Mouse (Mus musculus): ENCODE measurements around the gene Upk1a. TPM values are rescaled to one million over a fixed set of nuclear protein-coding genes. Genes with fewer than 3 reads are reported as not detected.
A peak's percentile ranks its signal among the peaks of the same experiment; 100 is the strongest.

Gene Upk1a
- polyA plus RNA-seq, 1 experiment from 2014 or later: 0.70 TPM

DNA sequence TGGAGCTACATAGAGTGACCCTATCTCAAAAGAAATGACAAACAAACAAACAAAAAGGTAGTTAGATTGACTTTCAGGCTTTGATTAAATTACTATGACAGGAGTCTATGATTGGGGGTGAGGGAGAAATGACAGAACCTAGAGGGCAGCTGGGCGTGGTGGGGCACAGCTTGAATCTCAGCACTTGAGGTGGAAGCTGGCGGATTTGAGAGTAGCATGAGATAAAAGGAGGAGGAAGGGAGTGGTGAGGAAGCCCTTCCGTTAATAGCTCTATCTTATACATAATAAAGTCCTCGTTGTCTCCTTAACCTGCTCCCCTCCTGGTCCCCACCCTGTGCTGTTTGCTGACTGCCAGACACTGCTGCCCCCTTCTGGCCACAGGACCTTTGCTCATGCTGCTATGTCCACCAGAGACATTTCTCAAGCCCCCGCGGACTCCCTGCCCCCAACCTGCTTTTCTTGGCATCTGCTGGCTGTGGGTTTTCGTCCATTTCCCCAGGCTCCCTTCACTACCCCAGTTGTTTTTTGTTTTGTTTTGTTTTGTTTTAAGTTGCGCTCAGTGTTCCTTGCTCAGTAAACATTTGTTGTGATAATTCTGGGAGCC is 4.8 kb downstream of the Upk1a start:
- ATAC-seq: no peak
- Histone ChIP-seq H3K4me3 (ENCODE audit: low read length) (no peak overlapping the region), H3K4me2 (ENCODE audit: low read length) (no peak overlapping the region), H3K9ac (ENCODE audit: low read depth, low read length) (no peak overlapping the region), H3K4me1 (ENCODE audit: control insufficient read depth, insufficient read depth, low read depth, low read length) (no peaks in the 10 kb centered on the region), H3K27me3 (replicated peaks; ENCODE audit: control insufficient read depth, insufficient read depth, low read length) (no peaks in the 10 kb centered on the region), H3K27ac (ENCODE audit: low read depth, low read length) (no peak overlapping the region), H3K9me3 (ENCODE audit: control insufficient read depth, low read length) (no peaks in the 10 kb centered on the region), H3K36me3 (ENCODE audit: control insufficient read depth, insufficient read depth, low read length) (no peaks in the 10 kb centered on the region)
- WGBS: 34% methylated on average over 8 of the region's 8 CpGs

DNA sequence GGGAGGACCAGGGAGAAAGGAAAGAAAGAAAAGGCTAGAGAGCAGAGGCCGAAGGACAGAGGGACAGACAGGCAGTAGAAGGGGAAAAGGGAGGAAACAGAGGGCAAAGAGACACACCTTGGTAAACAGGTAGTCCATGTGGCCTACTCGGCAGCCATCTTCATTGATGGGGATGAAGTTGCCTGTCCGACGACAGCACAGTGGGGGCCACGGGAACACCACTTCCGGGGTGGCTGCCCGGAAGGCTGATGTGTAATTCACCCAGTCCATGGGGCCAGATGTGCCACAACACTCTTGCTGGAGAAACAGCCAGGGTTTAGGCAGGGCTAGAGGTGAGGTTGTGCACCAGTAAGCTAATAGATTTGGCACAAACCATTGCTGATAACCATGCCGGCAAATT is 7.7 kb downstream of the Upk1a start:
- no peak overlapping the region for H3K27ac ChIP-seq (ENCODE audit: low read depth, low read length)
- ATAC-seq: no peak
- no peak overlapping the region for H3K4me3 ChIP-seq (ENCODE audit: low read length)
- no peaks in the 10 kb centered on the region for H3K27me3 ChIP-seq (replicated peaks; ENCODE audit: control insufficient read depth, insufficient read depth, low read length)
- WGBS: 89% methylated on average over 8 of the region's 8 CpGs
- H3K4me1 ChIP-seq (ENCODE audit: control insufficient read depth, insufficient read depth, low read depth, low read length): peaks cover 6% of the 10 kb centered on the region
- no peaks in the 10 kb centered on the region for H3K9me3 ChIP-seq (ENCODE audit: control insufficient read depth, low read length)
- H3K9ac ChIP-seq (ENCODE audit: low read depth, low read length): no peak overlapping the region
- no peak overlapping the region for H3K4me2 ChIP-seq (ENCODE audit: low read length)
- H3K36me3 ChIP-seq (ENCODE audit: control insufficient read depth, insufficient read depth, low read length): no peaks in the 10 kb centered on the region

- H3K36me3 ChIP-seq (ENCODE audit: control insufficient read depth, insufficient read depth, low read length): no peaks in the 10 kb centered on the region
- no peak overlapping the region for H3K4me3 ChIP-seq (ENCODE audit: low read length)
- H3K9ac ChIP-seq (ENCODE audit: low read depth, low read length): no peak overlapping the region
- no peaks in the 10 kb centered on the region for H3K27me3 ChIP-seq (replicated peaks; ENCODE audit: control insufficient read depth, insufficient read depth, low read length)
- H3K9me3 ChIP-seq (ENCODE audit: control insufficient read depth, low read length): no peaks in the 10 kb centered on the region
- no peak overlapping the region for H3K27ac ChIP-seq (ENCODE audit: low read depth, low read length)
- H3K4me1 ChIP-seq (ENCODE audit: control insufficient read depth, insufficient read depth, low read depth, low read length): peaks cover 11% of the 10 kb centered on the region
- H3K4me2 ChIP-seq (ENCODE audit: low read length): no peak overlapping the region
- no peak for ATAC-seq
- 64% methylated on average over 8 of the region's 8 CpGs for WGBS
Observed at GRCm38 (mm10) chr7:30604424-30604823, 8.2 kb downstream of the Upk1a start.

DNA sequence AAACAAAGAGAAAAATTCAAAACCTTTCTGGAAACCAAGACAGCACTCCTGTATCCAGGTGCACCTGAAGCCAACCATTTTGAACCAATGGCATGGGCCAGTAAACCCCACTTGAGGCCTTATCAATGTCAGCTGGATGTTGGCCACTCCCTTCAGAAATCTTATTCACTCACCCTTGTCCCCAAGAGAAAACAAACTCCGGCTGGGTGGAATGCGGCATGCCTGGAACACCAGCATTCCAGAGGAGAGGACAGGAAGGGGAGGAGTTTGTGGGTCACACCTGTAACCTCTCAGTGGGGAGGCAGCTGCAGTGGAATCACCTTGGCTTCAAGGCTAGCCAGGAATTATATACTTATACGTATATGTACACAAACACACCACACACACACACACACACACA is 10.1 kb downstream of the Upk1a start:
- Histone ChIP-seq H3K9me3 (ENCODE audit: control insufficient read depth, low read length) (no peaks in the 10 kb centered on the region), H3K4me3 (ENCODE audit: low read length) (no peak overlapping the region), H3K4me2 (ENCODE audit: low read length) (no peak overlapping the region), H3K9ac (ENCODE audit: low read depth, low read length) (no peak overlapping the region), H3K36me3 (ENCODE audit: control insufficient read depth, insufficient read depth, low read length) (no peaks in the 10 kb centered on the region), H3K27me3 (replicated peaks; ENCODE audit: control insufficient read depth, insufficient read depth, low read length) (no peaks in the 10 kb centered on the region), H3K4me1 (ENCODE audit: control insufficient read depth, insufficient read depth, low read depth, low read length) (peaks cover 11% of the 10 kb centered on the region), H3K27ac (ENCODE audit: low read depth, low read length) (no peak overlapping the region)
- ATAC-seq: no peak
- WGBS: 67% methylated on average over 3 of the region's 3 CpGs

- H3K9me3 ChIP-seq (ENCODE audit: control insufficient read depth, low read length): no peaks in the 10 kb centered on the region
- H3K9ac ChIP-seq (ENCODE audit: low read depth, low read length): no peak overlapping the region
- 66% methylated on average over 7 of the region's 7 CpGs for WGBS
- no peak overlapping the region for H3K4me3 ChIP-seq (ENCODE audit: low read length)
- 0 out of 2 replicates have a peak, but pooled peaks have one; percentile 3 for ATAC-seq
- H3K4me1 ChIP-seq (ENCODE audit: control insufficient read depth, insufficient read depth, low read depth, low read length): peaks cover 11% of the 10 kb centered on the region
- H3K27ac ChIP-seq (ENCODE audit: low read depth, low read length): no peak overlapping the region; the same call in 1 of the 2 replicates
- H3K27me3 ChIP-seq (replicated peaks; ENCODE audit: control insufficient read depth, insufficient read depth, low read length): no peaks in the 10 kb centered on the region
- peak overlapping the region; percentile 53; the same call in 1 of the 2 replicates for H3K4me2 ChIP-seq (ENCODE audit: low read length)
- H3K36me3 ChIP-seq (ENCODE audit: control insufficient read depth, insufficient read depth, low read length): no peaks in the 10 kb centered on the region
Observed at GRCm38 (mm10) chr7:30600651-30601050, 12.0 kb downstream of the Upk1a start.

DNA sequence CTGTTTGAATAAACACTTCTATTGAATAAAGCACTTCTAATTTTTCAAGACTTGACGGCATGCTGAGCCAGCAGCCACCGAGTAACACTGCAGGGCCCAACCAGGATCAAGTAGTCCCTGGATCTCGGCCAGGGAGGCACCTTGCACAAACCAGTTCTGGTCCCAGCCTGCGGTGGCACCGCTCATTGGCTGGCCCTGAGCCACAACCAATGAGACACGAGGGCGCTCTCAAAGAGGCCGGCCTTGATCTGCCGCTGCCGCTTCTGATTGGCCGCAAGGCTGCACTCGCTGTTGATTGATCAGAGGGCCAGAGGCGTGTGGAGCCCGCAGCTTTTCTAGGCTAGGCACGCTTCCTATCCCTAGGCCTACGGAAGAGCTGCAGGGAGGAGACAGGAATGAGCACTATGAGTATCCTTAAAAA is 12.7 kb downstream of the Upk1a start:
- peak overlapping the region; percentile 37; the same call in 1 of the 2 replicates for H3K27ac ChIP-seq (ENCODE audit: low read depth, low read length)
- H3K36me3 ChIP-seq (ENCODE audit: control insufficient read depth, insufficient read depth, low read length): no peaks in the 10 kb centered on the region
- H3K4me1 ChIP-seq (ENCODE audit: control insufficient read depth, insufficient read depth, low read depth, low read length): peaks cover 11% of the 10 kb centered on the region
- H3K4me3 ChIP-seq (ENCODE audit: low read length): peak overlapping the region; percentile 27
- H3K9me3 ChIP-seq (ENCODE audit: control insufficient read depth, low read length): no peaks in the 10 kb centered on the region
- H3K4me2 ChIP-seq (ENCODE audit: low read length): peak overlapping the region; percentile 53
- peak; percentile 99 for ATAC-seq
- 2% methylated on average over 16 of the region's 16 CpGs for WGBS
- H3K27me3 ChIP-seq (replicated peaks; ENCODE audit: control insufficient read depth, insufficient read depth, low read length): no peaks in the 10 kb centered on the region
- 0 out of 2 replicates have a peak overlapping the region, but pooled peaks have one; percentile 11 for H3K9ac ChIP-seq (ENCODE audit: low read depth, low read length)

DNA sequence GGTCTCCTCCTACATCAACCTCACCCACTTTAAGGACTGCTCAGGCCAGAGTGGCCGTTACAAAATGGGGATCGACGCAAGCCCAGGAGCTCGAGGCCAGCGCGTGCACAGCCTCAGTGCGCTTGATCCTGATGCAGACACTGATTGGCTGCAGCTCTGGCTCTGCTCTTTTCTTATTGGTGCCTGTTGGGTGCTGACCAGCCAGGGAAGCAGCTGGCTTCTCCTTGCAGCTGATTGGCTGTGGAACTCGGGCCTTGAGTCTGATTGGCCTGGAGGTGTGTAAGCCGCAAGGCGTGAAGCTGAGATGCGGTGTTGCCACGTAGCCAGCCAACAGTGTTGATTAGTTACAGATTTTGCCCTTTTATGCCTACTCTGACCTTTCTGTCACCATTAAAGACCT is 13.9 kb downstream of the Upk1a start, which contains the start of gene Zbtb32:
Zbtb32 (minus strand) TSS at position 124 of the 400 bp plus-strand sequence.
- Histone ChIP-seq H3K4me1 (ENCODE audit: control insufficient read depth, insufficient read depth, low read depth, low read length) (peaks cover 11% of the 10 kb centered on the region), H3K36me3 (ENCODE audit: control insufficient read depth, insufficient read depth, low read length) (no peaks in the 10 kb centered on the region), H3K4me2 (ENCODE audit: low read length) (peak within 1 kb of the TSS; percentile 53), H3K9me3 (ENCODE audit: control insufficient read depth, low read length) (no peaks in the 10 kb centered on the region), H3K9ac (ENCODE audit: low read depth, low read length) (0 out of 2 replicates have a peak within 1 kb of the TSS, but pooled peaks have one; percentile 11), H3K27ac (ENCODE audit: low read depth, low read length) (peak within 1 kb of the TSS; percentile 37; the same call in 1 of the 2 replicates), H3K4me3 (ENCODE audit: low read length) (peak within 1 kb of the TSS; percentile 27), H3K27me3 (replicated peaks; ENCODE audit: control insufficient read depth, insufficient read depth, low read length) (no peaks in the 10 kb centered on the region)
- no peak for ATAC-seq
- WGBS: 90% methylated on average over 12 of the region's 12 CpGs

DNA sequence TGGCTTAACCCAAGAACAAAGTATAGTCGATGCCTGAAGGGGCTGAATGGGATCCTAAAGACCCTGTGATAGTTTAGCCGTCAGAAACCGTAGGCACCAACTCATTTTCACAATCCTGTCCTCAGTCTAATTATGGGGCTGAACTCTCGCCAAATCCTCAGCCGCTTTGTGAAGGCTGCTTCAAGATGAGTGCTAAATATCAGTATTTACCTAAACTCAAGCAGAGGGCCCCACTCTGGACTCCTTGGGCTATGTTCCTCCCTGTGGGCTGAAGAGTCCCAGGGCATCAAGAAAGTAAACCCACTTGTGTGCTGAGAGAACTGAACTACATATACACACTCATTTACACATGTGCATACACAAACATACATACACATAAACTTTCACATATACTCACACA is 15.8 kb downstream of the Upk1a start:
- H3K27ac ChIP-seq (ENCODE audit: low read depth, low read length): no peak overlapping the region
- no peaks in the 10 kb centered on the region for H3K9me3 ChIP-seq (ENCODE audit: control insufficient read depth, low read length)
- no peak for ATAC-seq
- no peaks in the 10 kb centered on the region for H3K36me3 ChIP-seq (ENCODE audit: control insufficient read depth, insufficient read depth, low read length)
- H3K4me2 ChIP-seq (ENCODE audit: low read length): no peak overlapping the region
- H3K9ac ChIP-seq (ENCODE audit: low read depth, low read length): no peak overlapping the region
- no peak overlapping the region for H3K4me3 ChIP-seq (ENCODE audit: low read length)
- peaks cover 11% of the 10 kb centered on the region for H3K4me1 ChIP-seq (ENCODE audit: control insufficient read depth, insufficient read depth, low read depth, low read length)
- 74% methylated on average over 5 of the region's 5 CpGs for WGBS
- no peaks in the 10 kb centered on the region for H3K27me3 ChIP-seq (replicated peaks; ENCODE audit: control insufficient read depth, insufficient read depth, low read length)

- Histone ChIP-seq H3K27ac (ENCODE audit: low read depth, low read length) (no peak overlapping the region), H3K4me3 (ENCODE audit: low read length) (no peak overlapping the region), H3K4me1 (ENCODE audit: control insufficient read depth, insufficient read depth, low read depth, low read length) (peaks cover 11% of the 10 kb centered on the region), H3K27me3 (replicated peaks; ENCODE audit: control insufficient read depth, insufficient read depth, low read length) (no peaks in the 10 kb centered on the region), H3K9ac (ENCODE audit: low read depth, low read length) (no peak overlapping the region), H3K36me3 (ENCODE audit: control insufficient read depth, insufficient read depth, low read length) (no peaks in the 10 kb centered on the region), H3K9me3 (ENCODE audit: control insufficient read depth, low read length) (no peaks in the 10 kb centered on the region), H3K4me2 (ENCODE audit: low read length) (no peak overlapping the region)
- ATAC-seq: no peak
- 87% methylated on average over 5 of the region's 5 CpGs for WGBS
Observed at GRCm38 (mm10) chr7:30596093-30596492, 16.6 kb downstream of the Upk1a start.
